Comparison of ENCODE assay signal across 8 mouse cellular contexts in the genomic region with DNA sequence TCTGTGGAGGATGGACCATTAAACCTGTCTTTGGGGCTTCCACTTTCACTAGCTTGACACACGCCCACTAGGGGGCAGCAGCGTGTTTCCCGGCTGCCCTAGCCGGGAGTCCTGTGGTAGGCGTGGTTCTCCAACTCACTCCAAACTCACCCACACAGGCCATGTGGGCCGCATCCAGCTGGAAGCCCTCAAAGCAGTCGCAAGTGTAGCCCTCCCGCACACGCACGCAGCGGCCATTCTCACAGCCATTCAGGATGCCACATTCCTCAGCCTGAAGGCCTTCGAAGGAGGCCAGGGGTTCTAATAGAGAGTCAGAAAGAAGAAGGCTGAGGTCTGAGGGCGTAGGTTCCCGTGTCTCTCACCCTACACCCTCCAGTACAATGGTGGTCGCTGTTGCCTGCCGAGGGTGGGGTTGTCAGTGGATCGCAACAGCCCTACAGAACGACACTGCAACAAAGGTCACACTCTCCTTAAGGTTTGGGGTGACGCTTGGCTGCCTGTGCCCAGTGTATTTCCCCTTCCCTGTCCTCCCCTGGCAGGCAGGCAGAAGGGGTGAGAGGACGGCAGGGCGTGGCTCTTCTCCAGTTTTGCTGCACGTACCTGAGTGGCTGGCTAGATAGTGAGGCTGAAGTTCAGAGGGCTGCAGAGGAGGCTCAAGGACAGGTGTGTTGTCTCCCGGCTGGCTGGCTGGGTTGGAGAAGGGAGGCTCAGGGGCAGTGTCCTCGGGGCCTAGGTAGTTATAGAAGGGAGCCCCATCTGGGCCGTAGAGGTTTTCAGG. TPM values are rescaled to one million over a fixed set of nuclear protein-coding genes. Genes with fewer than 3 reads are reported as not detected.
DNase-seq lines count a peak whose midpoint lies in the region; ATAC-seq lines count a peak whose summit lies in the region.

No protein-coding gene starts in this region.

- peak overlapping the region; percentile 44 for H3K4me2 ChIP-seq in hindbrain, embryonic 15.5 days

- peak overlapping the region; percentile 31; the same call in 1 of the 2 replicates for H3K9ac ChIP-seq in hindbrain, embryonic 15.5 days

- no peaks in the 10 kb centered on the region for H3K27me3 ChIP-seq in hindbrain, embryonic 15.5 days

- H3K4me1 ChIP-seq in hindbrain, embryonic 15.5 days (replicated peaks), result peaks cover 6% of the 10 kb centered on the region; the same call in 1 of the 2 replicates

- peak; percentile 74 for DNase-seq in T-cell, adult 2 months (ENCODE audit: low spot score)
- peak; percentile 92 to 95 for DNase-seq in cerebellum, postnatal 25 days
- DNase-seq in frontal cortex, postnatal 36 days (ENCODE audit: low spot score in 2 of 2), result peak; percentile 84 to 85
- peak; percentile 84 to 87 for DNase-seq in layer of hippocampus, postnatal 36 days
- peak; percentile 89 for DNase-seq in lung, postnatal 25 days (ENCODE audit: low spot score)
- DNase-seq in retina, embryonic 14.5 days (ENCODE audit: low spot score), result peak; percentile 96
- peak; percentile 77 to 82 for DNase-seq in thymus, postnatal 36 days

- no peaks in the 10 kb centered on the region for H3K9me3 ChIP-seq in hindbrain, embryonic 15.5 days

- no peak overlapping the region for H3K4me3 ChIP-seq in hindbrain, embryonic 15.5 days

- 33% methylated on average over 25 of the region's 25 CpGs for WGBS in hindbrain, embryonic 15.5 days

- no peak overlapping the region for H3K27ac ChIP-seq in hindbrain, embryonic 15.5 days (replicated peaks)

- peak; percentile 71 for ATAC-seq in hindbrain, embryonic 15.5 days (ENCODE audit: low FRiP score, low read depth)

- no peaks in the 10 kb centered on the region for H3K36me3 ChIP-seq in hindbrain, embryonic 15.5 days

RNA-seq across cellular contexts. Expression of a gene that starts 11.7 kb away (rescaled TPM):
- polyA plus RNA-seq in hindbrain, embryonic 15.5 days (2015; fragmentation: Nextera tagmentation; extraction: Ambion mirVana), result 137 and 151 TPM in 2 replicates
- total RNA-seq in layer of hippocampus, postnatal 36 days (2021), result 10 to 100 TPM; 54.7 to 58.6 TPM

RNA-seq across cellular contexts. Expression of a gene that starts 11.8 kb away (rescaled TPM):
- polyA plus RNA-seq in hindbrain, embryonic 15.5 days (2015; fragmentation: Nextera tagmentation; extraction: Ambion mirVana), result 59.0 and 64.0 TPM in 2 replicates
- total RNA-seq in layer of hippocampus, postnatal 36 days (2021), result 10 to 100 TPM; 27.4 to 28.6 TPM
